Mouse (Mus musculus) lung, adult 2 months (tissue): ENCODE measurements around the gene Cdh8.

ENCODE experiments used
- CTCF ChIP-seq: fragments of 200-500 bp; IDR thresholded peaks from 2 replicates; pipeline ENCODE4 v1.5.1; 2011; ENCODE audit warnings: mild to moderate bottlenecking, low read length, control low read depth; ENCODE audit not compliant: insufficient read depth
- POLR2A ChIP-seq: fragments of 200-500 bp; IDR thresholded peaks from 2 replicates; pipeline ENCODE4 v1.6.1; 2011; ENCODE audit warnings: low read depth, mild to moderate bottlenecking, control low read depth, low read length, borderline replicate concordance; ENCODE audit errors: extremely low read depth

DNA sequence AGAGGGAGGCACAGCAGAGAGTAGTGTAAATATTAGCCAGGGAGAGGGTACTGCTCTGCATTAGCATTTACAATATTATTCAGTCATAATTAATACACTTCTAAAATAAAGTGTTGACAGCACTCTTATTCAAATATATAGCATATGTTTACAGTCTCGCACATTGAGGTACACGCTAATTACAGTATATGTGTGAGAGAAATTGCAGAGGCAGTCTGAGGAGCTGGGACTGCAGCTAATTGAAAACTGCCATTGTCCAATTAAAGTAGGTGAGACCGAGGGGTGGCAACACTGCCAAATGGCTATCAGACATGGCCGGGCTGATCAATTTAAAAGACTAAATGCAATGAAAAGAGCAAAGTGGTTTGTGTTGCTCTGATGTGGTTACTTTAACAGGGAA is 112.1 kb downstream of the Cdh8 start:
- TF ChIP-seq POLR2A (no peak), CTCF (no peak)
